Mouse (Mus musculus): ENCODE results near the gene Prss50. TPM values are rescaled to one million over a fixed set of nuclear protein-coding genes. Genes with fewer than 3 reads are reported as not detected.

The Prss50 gene
- polyA plus RNA-seq, 1 experiment = 0.19 TPM

GRCm38 (mm10) chr9:110879191-110879920 is 21.6 kb downstream of the Prss50 start, which contains the start of gene Als2cl:
Als2cl (plus strand) TSS chr9:110879870.
- Histone ChIP-seq H3K36me3 (ENCODE audit: control insufficient read depth, insufficient read depth, low read length) (no peaks in the 10 kb centered on the region), H3K27me3 (ENCODE audit: control insufficient read depth, insufficient read depth, low read length) (no peaks in the 10 kb centered on the region), H3K4me1 (replicated peaks; ENCODE audit: control insufficient read depth, insufficient read depth, low read length) (peaks cover 61% of the 10 kb centered on the region), H3K27ac (ENCODE audit: control insufficient read depth, insufficient read depth, low read length) (peak within 1 kb of the TSS; percentile 50), H3K4me3 (ENCODE audit: control insufficient read depth, insufficient read depth, low read length) (peak within 1 kb of the TSS; percentile 61)
- no peak for TF ChIP-seq CTCF (IDR thresholded peaks at IDR 0.05; ENCODE audit: borderline replicate concordance, control insufficient read depth, extremely low read depth, insufficient read depth, low read length, poor library complexity)
- no peak for TF ChIP-seq POLR2A (IDR thresholded peaks at IDR 0.05; ENCODE audit: control insufficient read depth, extremely low read depth, insufficient read depth, low read length, poor library complexity)
- 45% methylated on average over 12 of the region's 12 CpGs for WGBS
- DNase-seq = peak; percentile 28

GRCm38 (mm10) chr9:110879998-110880561 is 22.3 kb downstream of the Prss50 start, which contains the start of gene Tmie:
Tmie (minus strand) TSS chr9:110880113.
- H3K27ac ChIP-seq (ENCODE audit: control insufficient read depth, insufficient read depth, low read length) = peak within 1 kb of the TSS; percentile 50
- DNase-seq = peak; percentile 80
- TF ChIP-seq CTCF (IDR thresholded peaks at IDR 0.05; ENCODE audit: borderline replicate concordance, control insufficient read depth, extremely low read depth, insufficient read depth, low read length, poor library complexity) (peak; percentile 8; the same call in 1 of the 2 replicates), POLR2A (IDR thresholded peaks at IDR 0.05; ENCODE audit: control insufficient read depth, extremely low read depth, insufficient read depth, low read length, poor library complexity) (peak; percentile 68)
- H3K36me3 ChIP-seq (ENCODE audit: control insufficient read depth, insufficient read depth, low read length) = no peaks in the 10 kb centered on the region
- H3K4me3 ChIP-seq (ENCODE audit: control insufficient read depth, insufficient read depth, low read length) = peak within 1 kb of the TSS; percentile 61
- H3K4me1 ChIP-seq (replicated peaks; ENCODE audit: control insufficient read depth, insufficient read depth, low read length) = peaks cover 58% of the 10 kb centered on the region
- no peaks in the 10 kb centered on the region for H3K27me3 ChIP-seq (ENCODE audit: control insufficient read depth, insufficient read depth, low read length)
- WGBS = 3% methylated on average over 57 of the region's 57 CpGs

GRCm38 (mm10) chr9:110880772-110881171 is 23.0 kb downstream of the Prss50 start:
- Histone ChIP-seq H3K4me1 (replicated peaks; ENCODE audit: control insufficient read depth, insufficient read depth, low read length) (peaks cover 60% of the 10 kb centered on the region), H3K27ac (ENCODE audit: control insufficient read depth, insufficient read depth, low read length) (peak overlapping the region; percentile 31), H3K27me3 (ENCODE audit: control insufficient read depth, insufficient read depth, low read length) (no peaks in the 10 kb centered on the region), H3K4me3 (ENCODE audit: control insufficient read depth, insufficient read depth, low read length) (peak overlapping the region; percentile 61), H3K36me3 (ENCODE audit: control insufficient read depth, insufficient read depth, low read length) (no peaks in the 10 kb centered on the region)
- DNase-seq = no peak
- 82% methylated on average over 4 of the region's 4 CpGs for WGBS
- TF ChIP-seq POLR2A (IDR thresholded peaks at IDR 0.05; ENCODE audit: control insufficient read depth, extremely low read depth, insufficient read depth, low read length, poor library complexity) (no peak), CTCF (IDR thresholded peaks at IDR 0.05; ENCODE audit: borderline replicate concordance, control insufficient read depth, extremely low read depth, insufficient read depth, low read length, poor library complexity) (no peak)

- Histone ChIP-seq H3K36me3 (ENCODE audit: control insufficient read depth, insufficient read depth, low read length) (0 out of 2 replicates have a peak, but pooled peaks cover 5% of the 10 kb centered on the region), H3K4me1 (replicated peaks; ENCODE audit: control insufficient read depth, insufficient read depth, low read length) (peaks cover 72% of the 10 kb centered on the region), H3K4me3 (ENCODE audit: control insufficient read depth, insufficient read depth, low read length) (no peak overlapping the region), H3K27me3 (ENCODE audit: control insufficient read depth, insufficient read depth, low read length) (no peaks in the 10 kb centered on the region), H3K27ac (ENCODE audit: control insufficient read depth, insufficient read depth, low read length) (peak overlapping the region; percentile 12; the same call in 1 of the 2 replicates)
- no peak for TF ChIP-seq CTCF (IDR thresholded peaks at IDR 0.05; ENCODE audit: borderline replicate concordance, control insufficient read depth, extremely low read depth, insufficient read depth, low read length, poor library complexity)
- no peak for TF ChIP-seq POLR2A (IDR thresholded peaks at IDR 0.05; ENCODE audit: control insufficient read depth, extremely low read depth, insufficient read depth, low read length, poor library complexity)
- DNase-seq = peak; percentile 25
- WGBS = 82% methylated on average over 7 of the region's 7 CpGs
Observed at GRCm38 (mm10) chr9:110881953-110882352, 24.2 kb downstream of the Prss50 start.

- 33% methylated on average over 9 of the region's 9 CpGs for WGBS
- peaks cover 25% of the 10 kb centered on the region for H3K36me3 ChIP-seq (ENCODE audit: control insufficient read depth, insufficient read depth, low read length)
- peaks cover 75% of the 10 kb centered on the region for H3K4me1 ChIP-seq (replicated peaks; ENCODE audit: control insufficient read depth, insufficient read depth, low read length)
- DNase-seq = peak; percentile 74
- no peaks in the 10 kb centered on the region for H3K27me3 ChIP-seq (ENCODE audit: control insufficient read depth, insufficient read depth, low read length)
- TF ChIP-seq CTCF (IDR thresholded peaks at IDR 0.05; ENCODE audit: borderline replicate concordance, control insufficient read depth, extremely low read depth, insufficient read depth, low read length, poor library complexity) = peak; percentile 47; the same call in 1 of the 2 replicates
- no peak for TF ChIP-seq POLR2A (IDR thresholded peaks at IDR 0.05; ENCODE audit: control insufficient read depth, extremely low read depth, insufficient read depth, low read length, poor library complexity)
- H3K4me3 ChIP-seq (ENCODE audit: control insufficient read depth, insufficient read depth, low read length) = no peak overlapping the region
- H3K27ac ChIP-seq (ENCODE audit: control insufficient read depth, insufficient read depth, low read length) = peak overlapping the region; percentile 94
Observed at GRCm38 (mm10) chr9:110887388-110888303, 29.9 kb downstream of the Prss50 start.

GRCm38 (mm10) chr9:110888935-110889334 is 31.2 kb downstream of the Prss50 start:
- Histone ChIP-seq H3K4me1 (replicated peaks; ENCODE audit: control insufficient read depth, insufficient read depth, low read length) (peaks cover 84% of the 10 kb centered on the region), H3K36me3 (ENCODE audit: control insufficient read depth, insufficient read depth, low read length) (peaks cover 25% of the 10 kb centered on the region), H3K27ac (ENCODE audit: control insufficient read depth, insufficient read depth, low read length) (peak overlapping the region; percentile 56; the same call in 1 of the 2 replicates), H3K4me3 (ENCODE audit: control insufficient read depth, insufficient read depth, low read length) (no peak overlapping the region), H3K27me3 (ENCODE audit: control insufficient read depth, insufficient read depth, low read length) (no peaks in the 10 kb centered on the region)
- DNase-seq = no peak
- TF ChIP-seq CTCF (IDR thresholded peaks at IDR 0.05; ENCODE audit: borderline replicate concordance, control insufficient read depth, extremely low read depth, insufficient read depth, low read length, poor library complexity) (no peak), POLR2A (IDR thresholded peaks at IDR 0.05; ENCODE audit: control insufficient read depth, extremely low read depth, insufficient read depth, low read length, poor library complexity) (no peak)
- WGBS = 97% methylated on average over 14 of the region's 14 CpGs

Data from thymus, adult 2 months (tissue).